Mouse (Mus musculus) kidney, embryonic 14.5 days (tissue): Measurements from ENCODE around the gene Calcb. TPM values are rescaled to one million over a fixed set of nuclear protein-coding genes. Genes with fewer than 3 reads are reported as not detected.
"Not testable (repeated sequence)": the region's sequence is repeated elsewhere in the genome, so short reads cannot be mapped to it uniquely, and the experiment has no call there.

Experiments
- ATAC-seq: fragments of 200-750 bp; cut with Nextera tagmentation; 2 replicates; pipeline ENCODE4 v1.8.0; 2017; ENCODE audit warnings: moderate number of reproducible peaks, mild to moderate bottlenecking, moderate TSS enrichment, moderate library complexity; ENCODE audit not compliant: low FRiP score, low TSS enrichment
- H3K27ac ChIP-seq: fragments of 300-500 bp; sonication (generic); 2 replicates; pipeline ENCODE4 v1.5.1; 2014; ENCODE audit warnings: low read depth, mild to moderate bottlenecking, low read length, moderate library complexity, mixed read lengths
- H3K27me3 ChIP-seq: fragments of 300-500 bp; sonication (generic); 2 replicates; pipeline ENCODE4 v1.6.1; 2014; ENCODE audit warnings: mild to moderate bottlenecking, low read length; ENCODE audit not compliant: control insufficient read depth, insufficient read depth
- H3K36me3 ChIP-seq: fragments of 300-500 bp; sonication (generic); 2 replicates; pipeline ENCODE4 v1.6.1; 2014; ENCODE audit warnings: low read length, mixed read lengths; ENCODE audit not compliant: control insufficient read depth, insufficient read depth
- H3K4me1 ChIP-seq: fragments of 300-500 bp; sonication (generic); 2 replicates; pipeline ENCODE4 v1.6.1; 2014; ENCODE audit warnings: low read length, mixed read lengths; ENCODE audit not compliant: control insufficient read depth, insufficient read depth
- H3K4me2 ChIP-seq: fragments of 300-500 bp; sonication (generic); replicated peaks from 2 replicates; pipeline ENCODE4 v1.6.1; 2014; ENCODE audit warnings: low read depth, mild to moderate bottlenecking, low read length
- H3K4me3 ChIP-seq: fragments of 300-500 bp; sonication (generic); 2 replicates; pipeline ENCODE4 v1.5.1; 2014; ENCODE audit warnings: mild to moderate bottlenecking, low read length
- H3K9ac ChIP-seq: fragments of 300-500 bp; sonication (generic); 2 replicates; pipeline ENCODE4 v1.6.1; 2014; ENCODE audit warnings: low read depth, mild to moderate bottlenecking, low read length, moderate library complexity
- H3K9me3 ChIP-seq: fragments of 300-500 bp; sonication (generic); 2 replicates; pipeline ENCODE4 v1.6.1; 2016; ENCODE audit warnings: low read length; ENCODE audit not compliant: control insufficient read depth
- WGBS: fragments of 180-500 bp; shearing (Covaris S2); extraction: QIAGEN DNeasy Blood & Tissue Kit; methylation state at CpG from one replicate; pipeline ENCODE4 v1.1.7; 2014; 5-methylcytosine and 5-hydroxymethylcytosine counted together
- polyA plus RNA-seq: library from polyadenylated mRNA; unstranded; fragments of >200 nt; fragmentation: Nextera tagmentation; extraction: Ambion mirVana; gene quantifications from 2 replicates; pipeline ENCODE4 v1.2.1, GENCODE M21; 2014

Gene Calcb
- polyA plus RNA-seq, 1 experiment from 2014 or later = not detected

DNA sequence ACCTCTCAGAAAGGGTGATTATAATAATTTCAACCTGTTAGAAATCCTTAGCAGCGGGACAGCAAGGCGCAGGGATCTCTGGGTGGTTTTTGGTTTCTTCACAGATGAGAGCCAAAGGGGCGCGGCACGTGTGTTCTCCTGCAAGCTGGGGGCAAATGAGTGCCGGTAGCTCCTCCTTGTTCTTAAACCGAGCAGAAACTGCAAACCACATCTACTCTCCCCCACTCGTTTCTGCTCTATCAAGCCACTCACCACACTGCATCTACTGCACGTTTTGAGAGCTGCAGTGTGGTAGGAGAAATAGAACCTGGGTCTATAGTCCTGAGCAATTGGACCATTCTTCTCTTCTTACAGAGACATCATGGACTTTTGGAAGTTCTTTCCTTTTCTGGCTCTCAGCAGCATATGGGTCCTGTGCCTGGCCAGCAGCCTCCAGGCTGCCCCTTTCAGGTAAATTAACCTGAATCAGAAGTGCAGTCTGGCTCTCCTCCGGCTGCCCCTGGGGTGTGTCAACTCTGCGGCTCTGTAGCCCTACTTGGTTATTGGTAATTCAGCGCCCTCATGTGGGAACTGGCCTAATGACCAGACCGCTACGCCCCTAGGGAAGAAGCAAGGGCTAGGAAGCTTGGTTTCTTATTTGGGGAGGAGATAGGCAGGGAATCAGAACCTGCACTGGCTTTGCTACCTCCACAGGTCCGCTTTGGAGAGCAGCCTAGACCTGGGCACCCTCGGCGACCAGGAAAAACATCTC is 1.1 kb downstream of the Calcb start:
- no peaks in the 10 kb centered on the region for H3K36me3 ChIP-seq
- H3K27me3 ChIP-seq = peaks cover 25% of the 10 kb centered on the region
- H3K4me1 ChIP-seq = peaks cover 7% of the 10 kb centered on the region; the same call in 1 of the 2 replicates
- ATAC-seq = peak; percentile 78
- H3K9ac ChIP-seq = peak overlapping the region; percentile 31; the same call in 1 of the 2 replicates
- peak overlapping the region; percentile 32 for H3K4me2 ChIP-seq
- no peak overlapping the region; the same call in 1 of the 2 replicates for H3K4me3 ChIP-seq
- 5% methylated on average over 17 of the region's 17 CpGs for WGBS
- no peak overlapping the region for H3K27ac ChIP-seq
- H3K9me3 ChIP-seq = no peaks in the 10 kb centered on the region

- not testable (repeated sequence) for H3K36me3 ChIP-seq, H3K4me2 ChIP-seq, H3K27me3 ChIP-seq, ATAC-seq, H3K4me1 ChIP-seq, H3K9me3 ChIP-seq, H3K9ac ChIP-seq, H3K27ac ChIP-seq, H3K4me3 ChIP-seq
- WGBS = 66% methylated on average over 4 of the region's 4 CpGs
These were observed 11.3 kb downstream of the Calcb start for GRCm38 (mm10) chr7:114729696-114730095.

DNA sequence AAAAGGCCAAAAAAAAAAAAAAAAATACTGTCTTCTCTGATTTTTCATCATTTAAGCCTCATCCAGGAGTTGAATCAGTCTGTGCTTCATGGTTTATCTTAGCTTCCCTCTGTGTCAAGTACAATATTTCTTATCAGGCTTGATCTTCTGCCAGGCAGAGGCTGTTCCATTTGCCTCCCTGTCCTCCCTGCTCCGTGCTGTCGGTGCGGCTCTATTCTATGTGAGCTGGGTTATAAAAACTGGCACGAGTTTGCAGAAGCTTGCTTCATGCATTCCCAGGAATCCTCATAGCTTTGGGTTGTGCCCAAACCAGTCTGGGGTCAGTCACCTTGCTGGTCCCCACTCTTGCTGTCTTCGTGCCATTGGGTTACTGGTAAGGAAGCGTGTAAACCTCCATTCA is 12.7 kb downstream of the Calcb start:
- no peak overlapping the region for H3K27ac ChIP-seq
- no peak for ATAC-seq
- no peaks in the 10 kb centered on the region for H3K27me3 ChIP-seq
- H3K4me3 ChIP-seq = no peak overlapping the region
- H3K9ac ChIP-seq = no peak overlapping the region
- H3K9me3 ChIP-seq = no peaks in the 10 kb centered on the region
- no peaks in the 10 kb centered on the region for H3K36me3 ChIP-seq
- H3K4me2 ChIP-seq = no peak overlapping the region
- H3K4me1 ChIP-seq = no peaks in the 10 kb centered on the region
- WGBS = 79% methylated on average over 6 of the region's 6 CpGs

DNA sequence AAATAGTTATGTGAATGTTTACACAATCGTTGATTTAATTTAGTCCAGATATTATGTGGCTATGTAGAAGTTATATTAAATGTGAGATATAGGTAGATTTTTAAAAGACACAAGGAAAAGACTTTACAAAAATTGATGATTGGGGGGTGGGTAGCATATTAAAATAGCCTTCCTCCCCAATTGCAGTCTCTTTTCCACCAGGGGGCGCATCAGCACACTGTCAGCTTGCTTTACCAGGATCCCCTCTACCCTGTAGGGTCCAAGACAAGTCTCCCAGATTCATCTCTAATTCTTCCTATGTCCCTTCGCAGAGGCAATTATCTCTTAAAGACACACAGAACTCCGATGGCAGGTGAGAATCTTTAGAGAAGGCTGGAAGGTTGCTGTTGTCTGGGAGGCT is 13.3 kb downstream of the Calcb start:
- not testable (repeated sequence) for H3K4me2 ChIP-seq, H3K9ac ChIP-seq, ATAC-seq, H3K4me1 ChIP-seq, H3K9me3 ChIP-seq, H3K27me3 ChIP-seq, H3K36me3 ChIP-seq, H3K4me3 ChIP-seq, H3K27ac ChIP-seq
- WGBS = 56% methylated on average over 4 of the region's 4 CpGs

GRCm38 (mm10) chr7:114736256-114736655 is 17.8 kb downstream of the Calcb start:
- no peak overlapping the region for H3K9ac ChIP-seq
- no peak overlapping the region for H3K27ac ChIP-seq
- H3K4me3 ChIP-seq = no peak overlapping the region
- H3K4me1 ChIP-seq = no peaks in the 10 kb centered on the region
- no peak for ATAC-seq
- no peaks in the 10 kb centered on the region for H3K27me3 ChIP-seq
- no peaks in the 10 kb centered on the region for H3K36me3 ChIP-seq
- H3K4me2 ChIP-seq = no peak overlapping the region
- 89% methylated on average over 5 of the region's 5 CpGs for WGBS
- no peaks in the 10 kb centered on the region for H3K9me3 ChIP-seq

GRCm38 (mm10) chr7:114738166-114738565 is 19.7 kb downstream of the Calcb start:
- Histone ChIP-seq H3K9ac (no peak overlapping the region), H3K4me1 (no peaks in the 10 kb centered on the region), H3K4me3 (no peak overlapping the region), H3K4me2 (no peak overlapping the region), H3K27ac (no peak overlapping the region), H3K27me3 (no peaks in the 10 kb centered on the region), H3K36me3 (no peaks in the 10 kb centered on the region), H3K9me3 (no peaks in the 10 kb centered on the region)
- no peak for ATAC-seq

DNA sequence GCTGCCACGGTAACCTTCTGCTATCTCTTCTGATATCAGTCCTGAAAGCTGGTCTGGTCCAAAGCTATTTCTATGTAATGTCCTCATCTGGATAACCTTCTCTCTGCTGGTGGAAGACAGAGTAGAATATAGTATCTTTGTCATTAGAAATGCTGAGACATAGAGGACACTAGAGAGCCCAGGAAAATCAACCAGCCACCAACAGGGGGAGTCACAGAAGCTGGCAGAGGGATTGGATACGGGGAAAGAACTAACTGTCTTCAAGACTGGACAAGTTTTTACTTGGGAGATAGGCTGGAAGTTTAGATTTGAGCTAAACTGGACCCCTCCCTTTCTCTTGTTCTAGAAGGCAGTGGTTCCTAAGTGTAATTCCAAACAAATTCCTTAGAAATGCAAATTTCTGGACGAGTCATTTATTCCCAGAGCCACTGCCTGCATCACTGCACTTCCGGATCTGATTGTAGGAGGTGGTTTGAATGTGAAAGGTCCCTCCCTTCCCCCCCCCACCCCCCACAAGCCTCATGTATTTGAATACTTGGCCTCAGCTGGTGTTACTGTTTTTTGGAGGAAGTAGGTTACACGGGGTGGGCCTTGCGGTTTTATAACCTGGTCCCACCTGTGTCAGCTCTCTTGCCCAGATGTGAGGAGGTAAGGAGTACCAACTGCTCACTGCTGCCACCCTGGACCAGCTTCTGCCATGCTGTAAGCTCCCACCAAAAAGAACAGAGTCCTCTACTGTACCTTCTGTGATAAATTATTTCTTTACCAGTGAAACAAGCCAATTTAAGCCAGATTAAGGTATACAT is 22.1 kb downstream of the Calcb start:
- H3K36me3 ChIP-seq = no peaks in the 10 kb centered on the region
- H3K4me2 ChIP-seq = no peak overlapping the region
- peaks cover 6% of the 10 kb centered on the region; the same call in 1 of the 2 replicates for H3K4me1 ChIP-seq
- H3K27ac ChIP-seq = no peak overlapping the region
- 44% methylated on average over 6 of the region's 6 CpGs for WGBS
- no peaks in the 10 kb centered on the region for H3K27me3 ChIP-seq
- no peak overlapping the region for H3K4me3 ChIP-seq
- no peak overlapping the region for H3K9ac ChIP-seq
- H3K9me3 ChIP-seq = no peaks in the 10 kb centered on the region
- ATAC-seq = no peak

DNA sequence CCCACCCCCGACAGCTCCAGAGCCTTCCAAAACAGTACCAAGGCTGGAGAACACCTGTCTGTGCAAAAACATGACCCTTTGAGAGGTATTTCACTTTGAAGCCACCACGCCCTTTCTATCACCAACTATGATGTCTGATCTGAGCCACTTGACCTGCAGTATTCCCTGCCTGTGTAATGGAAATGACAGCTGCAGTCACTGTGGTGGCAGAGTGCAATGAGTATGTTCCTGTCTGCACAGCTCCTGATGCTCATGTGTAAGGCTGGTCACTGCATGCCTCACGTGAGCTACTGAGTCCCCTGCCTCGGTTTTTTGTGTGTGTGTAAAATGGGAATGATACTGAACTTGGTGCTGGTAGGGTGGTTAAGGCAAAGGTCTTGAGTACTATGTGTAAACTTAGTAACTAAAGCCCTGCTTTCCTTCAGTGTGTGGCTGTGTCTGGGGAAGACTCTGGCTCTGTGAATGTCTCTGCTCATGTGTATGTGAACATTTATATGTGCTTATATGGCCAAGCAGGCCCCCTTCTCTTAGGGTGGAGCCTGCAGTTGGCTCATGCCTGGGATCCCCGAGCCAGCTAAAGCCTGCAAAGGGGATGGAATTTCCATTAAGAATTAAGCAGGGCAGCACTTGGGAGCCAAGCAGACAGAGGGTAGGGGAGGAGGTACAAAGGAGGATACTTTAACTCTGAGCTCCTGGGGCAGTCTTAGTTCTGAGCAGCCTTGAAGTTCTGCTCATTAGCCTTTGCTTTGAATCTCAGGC is 24.8 kb downstream of the Calcb start, which contains the start of gene Insc:
Insc (plus strand) TSS at position 673 of the 759 bp plus-strand sequence.
- Histone ChIP-seq H3K4me2 (no peak within 1 kb of the TSS), H3K27me3 (no peaks in the 10 kb centered on the region), H3K4me1 (peaks cover 8% of the 10 kb centered on the region; the same call in 1 of the 2 replicates), H3K36me3 (no peaks in the 10 kb centered on the region), H3K9me3 (no peaks in the 10 kb centered on the region), H3K27ac (no peak within 1 kb of the TSS), H3K9ac (no peak within 1 kb of the TSS), H3K4me3 (no peak within 1 kb of the TSS)
- 80% methylated on average over 5 of the region's 5 CpGs for WGBS
- no peak for ATAC-seq
